Mouse (Mus musculus) bone marrow, adult 2 months (tissue): Measurements from ENCODE around the gene Ttc7b. TPM values are rescaled to one million over a fixed set of nuclear protein-coding genes. Genes with fewer than 3 reads are reported as not detected.

ENCODE experiments used
- H3K27ac ChIP-seq: fragments of 200-500 bp; 2 replicates; pipeline ENCODE4 v1.5.1; 2012; ENCODE audit warnings: low read depth, mild to moderate bottlenecking, control low read depth, inconsistent platforms, low read length; ENCODE audit not compliant: control insufficient read depth, poor library complexity, insufficient read depth
- H3K4me1 ChIP-seq: fragments of 200-500 bp; 2 replicates; pipeline ENCODE4 v1.6.1; 2011; ENCODE audit warnings: low read length; ENCODE audit not compliant: control insufficient read depth, insufficient read depth
- H3K4me3 ChIP-seq: fragments of 200-500 bp; replicated peaks from 2 replicates; pipeline ENCODE3; 2011; ENCODE audit warnings: mild to moderate bottlenecking, low read depth, low read length, control low read depth; ENCODE audit not compliant: control insufficient read depth
- CTCF ChIP-seq: fragments of 200-500 bp; IDR thresholded peaks from 2 replicates; pipeline ENCODE4 v1.5.1; 2011; ENCODE audit warnings: low read length, control low read depth; ENCODE audit not compliant: control insufficient read depth, insufficient read depth
- POLR2A ChIP-seq: fragments of 200-500 bp; IDR thresholded peaks from 2 replicates; pipeline ENCODE4 v1.6.1; 2011; ENCODE audit warnings: low read depth, mild to moderate bottlenecking, control low read depth, low read length, borderline replicate concordance; ENCODE audit not compliant: control insufficient read depth
- WGBS: fragments of 180-500 bp; shearing (Covaris S2); methylation state at CpG from one replicate; pipeline ENCODE4 v1.1.7; 2018; 5-methylcytosine and 5-hydroxymethylcytosine counted together
- polyA plus RNA-seq: library from polyadenylated mRNA; stranded (reverse); fragments of >200 nt; gene quantifications from 2 replicates; pipeline ENCODE4 v1.2.4, GENCODE M21; 2011; ENCODE audit warnings: low replicate concordance; ENCODE audit not compliant: missing spikeins, insufficient read depth, insufficient read length

Gene Ttc7b
- polyA plus RNA-seq, 1 experiment: 26.5 TPM

- no peak overlapping the region for H3K27ac ChIP-seq
- no peaks in the 10 kb centered on the region for H3K4me1 ChIP-seq
Measured at GRCm38 (mm10) chr12:100407371-100407770, 113.3 kb downstream of the Ttc7b start.

DNA sequence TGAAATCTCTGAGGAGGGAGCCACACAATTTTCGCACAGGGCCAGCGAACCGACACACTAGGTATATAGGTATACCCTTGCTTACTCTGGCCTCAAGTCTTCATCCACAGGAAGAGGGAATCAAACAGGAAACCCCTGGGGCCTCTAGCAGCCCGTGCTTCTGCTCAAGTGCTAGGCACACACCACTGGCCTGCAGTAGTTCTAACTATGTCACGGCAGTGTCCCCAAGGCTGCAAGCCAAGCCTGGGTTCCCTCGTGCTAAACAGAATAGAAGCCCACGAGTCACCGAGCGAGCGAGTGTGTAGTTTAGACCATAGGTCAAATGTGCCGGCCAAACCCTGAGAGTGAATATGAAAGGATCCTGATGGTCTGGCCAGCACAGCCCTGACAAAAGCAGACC is 114.5 kb downstream of the Ttc7b start:
- Histone ChIP-seq H3K4me1 (no peaks in the 10 kb centered on the region), H3K4me3 (no peak overlapping the region), H3K27ac (no peak overlapping the region)
- TF ChIP-seq POLR2A (no peak), CTCF (no peak)
- WGBS: 42% methylated on average over 11 of the region's 11 CpGs

More at GRCm38 (mm10) chr12:100407371-100407770, 113.3 kb downstream of the Ttc7b start:
- 85% methylated on average over 7 of the region's 7 CpGs for WGBS
- TF ChIP-seq POLR2A (no peak), CTCF (no peak)
- H3K4me3 ChIP-seq: no peak overlapping the region

- Histone ChIP-seq H3K4me3 (no peak overlapping the region), H3K4me1 (no peaks in the 10 kb centered on the region), H3K27ac (no peak overlapping the region)
- TF ChIP-seq CTCF: no peak
- TF ChIP-seq POLR2A: no peak
- 52% methylated on average over 8 of the region's 8 CpGs for WGBS
Measured at GRCm38 (mm10) chr12:100405512-100406030, 115.1 kb downstream of the Ttc7b start.

- WGBS: 78% methylated on average over 3 of the region's 3 CpGs
Measured at GRCm38 (mm10) chr12:100404430-100404829, 116.2 kb downstream of the Ttc7b start.

DNA sequence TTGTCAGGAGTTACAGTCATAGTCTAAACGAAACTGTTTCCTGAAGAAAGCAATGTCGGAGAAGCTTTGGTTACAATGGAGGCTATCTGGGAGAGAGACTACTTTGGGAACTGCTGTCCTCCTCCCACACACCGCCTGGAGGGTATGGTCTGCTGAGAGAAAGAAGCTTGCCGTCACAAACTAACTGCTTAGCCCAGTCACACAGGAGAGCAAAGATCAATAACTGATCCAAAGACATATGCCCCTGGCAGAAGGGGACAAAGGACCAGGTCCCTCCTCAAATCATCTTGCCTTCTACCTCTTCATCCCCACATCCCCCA is 117.7 kb downstream of the Ttc7b start:
- H3K4me3 ChIP-seq: no peak overlapping the region
- H3K4me1 ChIP-seq: no peaks in the 10 kb centered on the region
- 85% methylated on average over 4 of the region's 4 CpGs for WGBS
- H3K27ac ChIP-seq: no peak overlapping the region
- TF ChIP-seq CTCF: no peak
- TF ChIP-seq POLR2A: no peak

More at GRCm38 (mm10) chr12:100404430-100404829, 116.2 kb downstream of the Ttc7b start:
- TF ChIP-seq CTCF (no peak), POLR2A (no peak)
- Histone ChIP-seq H3K4me1 (no peaks in the 10 kb centered on the region), H3K27ac (no peak overlapping the region), H3K4me3 (no peak overlapping the region)

- H3K27ac ChIP-seq: no peak overlapping the region
- WGBS: 79% methylated on average over 10 of the region's 10 CpGs
- TF ChIP-seq POLR2A (no peak), CTCF (no peak)
- H3K4me1 ChIP-seq: no peaks in the 10 kb centered on the region
- H3K4me3 ChIP-seq: no peak overlapping the region
Measured at GRCm38 (mm10) chr12:100402296-100403004, 118.2 kb downstream of the Ttc7b start.

GRCm38 (mm10) chr12:100400119-100400518 is 120.5 kb downstream of the Ttc7b start:
- TF ChIP-seq POLR2A: no peak
- TF ChIP-seq CTCF: no peak
- 77% methylated on average over 3 of the region's 3 CpGs for WGBS
- no peak overlapping the region for H3K27ac ChIP-seq
- H3K4me3 ChIP-seq: no peak overlapping the region
- no peaks in the 10 kb centered on the region; the same call in 1 of the 2 replicates for H3K4me1 ChIP-seq

DNA sequence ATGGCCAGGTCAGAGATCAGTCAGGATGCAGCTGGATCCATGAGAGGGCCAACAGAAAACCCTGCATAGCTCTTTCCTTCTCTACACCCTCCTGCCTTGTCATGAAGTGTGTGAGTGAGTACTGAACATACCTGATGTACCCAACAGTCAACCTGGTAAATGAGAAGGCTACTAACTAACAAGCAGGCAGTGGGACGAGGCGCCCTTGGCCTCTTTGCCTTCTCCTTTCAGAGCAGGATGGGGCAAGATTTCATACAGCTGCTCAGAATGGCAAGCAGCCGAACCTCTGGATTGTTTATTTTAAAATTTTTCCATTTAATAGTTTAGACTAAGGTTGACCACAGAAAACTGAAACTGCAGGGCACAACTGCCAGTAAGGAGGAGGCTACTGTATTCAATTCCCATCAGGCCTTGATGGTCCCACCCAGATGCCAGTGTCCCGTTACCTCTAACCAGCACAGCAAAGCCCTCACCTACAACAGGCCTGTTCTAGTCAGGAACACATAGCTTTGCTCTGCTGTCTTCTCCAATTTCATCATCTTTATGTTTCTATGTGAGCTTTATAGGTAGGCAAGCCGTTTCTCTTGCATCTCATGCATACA is 121.4 kb downstream of the Ttc7b start:
- 81% methylated on average over 5 of the region's 5 CpGs for WGBS
- TF ChIP-seq CTCF (no peak), POLR2A (no peak)
- Histone ChIP-seq H3K27ac (no peak overlapping the region), H3K4me3 (no peak overlapping the region), H3K4me1 (no peaks in the 10 kb centered on the region; the same call in 1 of the 2 replicates)
